Mouse (Mus musculus) thymus, adult 2 months (tissue): ENCODE measurements around the gene Inpp5a. TPM values are rescaled to one million over a fixed set of nuclear protein-coding genes. Genes with fewer than 3 reads are reported as not detected.
A peak's percentile ranks its signal among the peaks of the same experiment; 100 is the strongest.

Experiments
- DNase-seq: peaks from one replicate; pipeline ENCODE4 v3.0.0; 2021
- H3K27ac ChIP-seq: fragments of 200-500 bp; 2 replicates; pipeline ENCODE4 v1.5.1; 2012; ENCODE audit warnings: low read length, control low read depth; ENCODE audit not compliant: control insufficient read depth, insufficient read depth
- H3K27me3 ChIP-seq: fragments of 200-500 bp; 2 replicates; pipeline ENCODE4 v1.6.1; 2012; ENCODE audit warnings: mild to moderate bottlenecking, low read length, moderate library complexity, mixed read lengths; ENCODE audit not compliant: control insufficient read depth, insufficient read depth
- H3K36me3 ChIP-seq: fragments of 200-500 bp; 2 replicates; pipeline ENCODE4 v1.6.1; 2012; ENCODE audit warnings: mild to moderate bottlenecking, low read length, moderate library complexity; ENCODE audit not compliant: control insufficient read depth, insufficient read depth
- H3K4me1 ChIP-seq: fragments of 200-500 bp; replicated peaks from 2 replicates; pipeline ENCODE4 v1.6.1; 2012; ENCODE audit warnings: low read length; ENCODE audit not compliant: control insufficient read depth, insufficient read depth
- H3K4me3 ChIP-seq: fragments of 200-500 bp; 2 replicates; pipeline ENCODE4 v1.5.1; 2012; ENCODE audit warnings: mild to moderate bottlenecking, low read length, control low read depth, moderate library complexity; ENCODE audit not compliant: control insufficient read depth, insufficient read depth
- CTCF ChIP-seq: fragments of 200-500 bp; IDR thresholded peaks from 2 replicates; pipeline ENCODE4 v1.5.1; 2012; ENCODE audit warnings: mild to moderate bottlenecking, control low read depth, low read length, moderate library complexity, borderline replicate concordance; ENCODE audit not compliant: control insufficient read depth, poor library complexity, insufficient read depth; ENCODE audit errors: extremely low read depth
- POLR2A ChIP-seq: fragments of 200-500 bp; IDR thresholded peaks from 2 replicates; pipeline ENCODE4 v1.6.1; 2012; ENCODE audit warnings: mild to moderate bottlenecking, low read length, control low read depth, moderate library complexity; ENCODE audit not compliant: control insufficient read depth, poor library complexity, insufficient read depth; ENCODE audit errors: extremely low read depth
- WGBS: fragments of 180-500 bp; shearing (Covaris S2); methylation state at CpG from one replicate; pipeline ENCODE4 v1.1.7; 2018; 5-methylcytosine and 5-hydroxymethylcytosine counted together
- polyA plus RNA-seq: library from polyadenylated mRNA; depleted of rRNA; stranded (reverse); fragments of >200 nt; gene quantifications from 2 replicates; pipeline ENCODE4 v1.2.3, GENCODE M21; 2012

The Inpp5a gene
- polyA plus RNA-seq, 1 experiment: 17.9 TPM

DNA sequence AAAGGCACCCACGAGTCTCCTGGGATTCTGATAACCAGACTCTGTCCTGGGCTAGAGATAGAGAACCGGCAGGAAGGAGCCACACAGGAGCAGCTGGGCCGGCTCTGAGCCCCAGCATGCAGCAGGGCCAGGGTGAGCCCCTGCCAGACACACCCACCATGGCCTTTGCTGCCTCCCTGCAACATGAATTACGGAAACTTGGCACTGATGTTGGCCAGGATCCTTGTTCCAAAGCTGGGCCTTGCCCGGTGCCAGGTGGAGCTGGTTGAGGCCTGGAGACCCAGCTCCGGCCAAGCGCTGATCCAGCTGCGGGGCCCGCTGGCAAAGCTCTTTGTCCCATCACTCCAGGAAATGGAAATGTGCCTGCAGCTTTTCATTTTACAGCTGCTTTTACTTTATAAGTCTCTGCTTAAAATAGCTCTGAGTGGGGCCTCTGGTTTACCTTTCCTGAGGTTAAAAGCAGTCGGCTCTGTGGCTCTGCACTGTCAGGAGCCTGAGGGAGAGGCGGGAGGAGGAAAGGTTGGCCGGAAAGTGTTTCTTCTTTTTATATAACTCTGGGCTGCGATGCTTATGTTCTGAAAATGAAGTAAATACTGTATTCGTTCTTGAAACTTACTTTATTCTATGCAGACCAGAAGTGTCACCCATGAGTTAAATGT, 20.1 kb upstream of the Inpp5a start:
- Histone ChIP-seq H3K36me3 (no peaks in the 10 kb centered on the region), H3K27ac (no peak overlapping the region), H3K4me3 (no peak overlapping the region), H3K4me1 (peaks cover 21% of the 10 kb centered on the region), H3K27me3 (no peaks in the 10 kb centered on the region)
- WGBS: 8% methylated on average over 14 of the region's 14 CpGs
- TF ChIP-seq POLR2A (no peak), CTCF (no peak)
- DNase-seq: peak; percentile 19

- peaks cover 21% of the 10 kb centered on the region for H3K4me1 ChIP-seq
- H3K27me3 ChIP-seq: no peaks in the 10 kb centered on the region
- H3K4me3 ChIP-seq: no peak overlapping the region
- H3K36me3 ChIP-seq: no peaks in the 10 kb centered on the region
- DNase-seq: no peak
- no peak overlapping the region for H3K27ac ChIP-seq
- no peak for TF ChIP-seq CTCF
- TF ChIP-seq POLR2A: no peak
- WGBS: 89% methylated on average over 6 of the region's 6 CpGs
These were observed 19.3 kb upstream of the Inpp5a start for GRCm38 (mm10) chr7:139369501-139370088.

DNA sequence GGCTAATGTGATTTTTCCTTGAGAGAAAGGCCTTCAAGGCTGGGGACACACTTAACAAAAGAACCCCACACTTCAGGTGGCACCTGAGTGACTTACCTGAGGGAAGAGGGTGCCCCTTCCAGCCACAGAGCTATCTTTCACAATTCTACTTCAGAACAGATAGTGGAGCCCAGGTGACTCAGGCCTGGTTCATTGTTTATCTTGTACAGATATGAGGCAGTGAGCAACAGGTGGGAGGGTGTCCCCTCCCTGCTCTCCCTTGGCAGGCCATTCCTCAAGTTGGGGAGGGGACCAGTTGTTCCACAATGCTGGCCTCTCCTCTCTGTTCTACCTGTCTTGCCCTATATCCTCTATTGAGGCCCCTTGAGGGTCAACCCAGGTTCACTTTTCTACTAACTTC, 17.5 kb upstream of the Inpp5a start:
- TF ChIP-seq POLR2A (no peak), CTCF (no peak)
- H3K36me3 ChIP-seq: no peaks in the 10 kb centered on the region
- DNase-seq: no peak
- H3K27me3 ChIP-seq: no peaks in the 10 kb centered on the region
- no peak overlapping the region for H3K27ac ChIP-seq
- H3K4me3 ChIP-seq: no peak overlapping the region
- H3K4me1 ChIP-seq: peaks cover 21% of the 10 kb centered on the region

GRCm38 (mm10) chr7:139377381-139377780, 11.5 kb upstream of the Inpp5a start:
- Histone ChIP-seq H3K4me1 (no peaks in the 10 kb centered on the region), H3K4me3 (no peak overlapping the region), H3K36me3 (no peaks in the 10 kb centered on the region), H3K27ac (no peak overlapping the region), H3K27me3 (no peaks in the 10 kb centered on the region)
- no peak for DNase-seq
- TF ChIP-seq POLR2A (no peak), CTCF (no peak)
- WGBS: 41% methylated on average over 7 of the region's 7 CpGs

- 93% methylated on average over 3 of the region's 3 CpGs for WGBS
- Histone ChIP-seq H3K4me1 (no peaks in the 10 kb centered on the region), H3K4me3 (no peak overlapping the region), H3K27me3 (no peaks in the 10 kb centered on the region), H3K27ac (no peak overlapping the region), H3K36me3 (no peaks in the 10 kb centered on the region)
- no peak for DNase-seq
- no peak for TF ChIP-seq POLR2A
- no peak for TF ChIP-seq CTCF
These were observed 10.6 kb upstream of the Inpp5a start for GRCm38 (mm10) chr7:139378355-139378754.

GRCm38 (mm10) chr7:139379745-139380144, 9.2 kb upstream of the Inpp5a start:
- no peak for DNase-seq
- no peaks in the 10 kb centered on the region for H3K4me1 ChIP-seq
- H3K4me3 ChIP-seq: no peak overlapping the region
- WGBS: 85% methylated on average over 2 of the region's 2 CpGs
- TF ChIP-seq CTCF (no peak), POLR2A (no peak)
- H3K27me3 ChIP-seq: no peaks in the 10 kb centered on the region
- no peaks in the 10 kb centered on the region for H3K36me3 ChIP-seq
- H3K27ac ChIP-seq: no peak overlapping the region

DNA sequence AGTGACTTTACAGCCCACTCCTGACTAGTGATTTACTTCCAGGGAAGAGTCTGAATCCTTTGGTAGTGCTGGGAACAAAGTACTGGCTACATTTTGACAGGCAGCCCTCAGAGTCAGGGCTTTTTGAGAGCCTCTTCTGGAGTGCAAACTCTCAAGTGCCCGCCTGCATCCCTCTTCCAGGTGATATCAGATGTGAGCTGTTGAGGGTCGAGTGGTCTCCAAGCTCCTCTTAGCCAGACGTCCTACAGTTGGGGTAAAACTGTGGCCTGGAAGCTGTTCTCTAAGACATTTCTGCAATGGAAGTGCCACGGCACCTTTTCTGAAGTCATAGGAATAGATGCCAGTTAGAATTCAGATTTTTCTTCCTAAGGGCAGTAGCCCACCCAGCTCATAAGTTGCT, 8.7 kb upstream of the Inpp5a start:
- Histone ChIP-seq H3K27ac (no peak overlapping the region), H3K27me3 (no peaks in the 10 kb centered on the region), H3K4me3 (no peak overlapping the region), H3K36me3 (no peaks in the 10 kb centered on the region), H3K4me1 (no peaks in the 10 kb centered on the region)
- WGBS: 88% methylated on average over 4 of the region's 4 CpGs
- no peak for DNase-seq
- no peak for TF ChIP-seq POLR2A
- TF ChIP-seq CTCF: no peak

DNA sequence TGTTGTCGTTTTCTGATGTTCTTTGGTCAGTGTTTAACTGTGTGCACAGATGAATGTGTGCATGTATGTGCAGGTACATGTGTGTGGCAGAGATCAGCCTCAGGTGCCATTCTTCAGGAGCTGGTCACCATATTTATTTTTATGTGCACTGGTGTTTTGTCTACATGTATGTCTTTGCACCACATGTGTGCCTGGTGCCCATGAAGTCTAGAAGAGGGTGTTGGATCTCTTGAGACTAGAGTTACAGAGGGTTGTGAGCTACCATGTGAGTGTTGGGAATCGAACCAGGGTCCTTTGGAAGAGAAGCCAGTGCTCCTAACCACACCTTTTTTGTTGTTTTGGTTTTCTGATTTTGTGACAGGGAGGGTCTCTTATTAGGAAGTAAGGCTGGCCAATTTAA, 7.0 kb upstream of the Inpp5a start:
- Histone ChIP-seq H3K27me3 (no peaks in the 10 kb centered on the region), H3K4me3 (no peak overlapping the region), H3K4me1 (no peaks in the 10 kb centered on the region), H3K27ac (no peak overlapping the region), H3K36me3 (no peaks in the 10 kb centered on the region)
- DNase-seq: no peak
- WGBS: 89% methylated on average over 2 of the region's 2 CpGs
- TF ChIP-seq POLR2A: no peak
- TF ChIP-seq CTCF: no peak
